Mouse (Mus musculus): ENCODE results near the gene Snrpf. TPM values are rescaled to one million over a fixed set of nuclear protein-coding genes. Genes with fewer than 3 reads are reported as not detected.

Snrpf gene
- polyA plus RNA-seq, 1 experiment from 2014 or later: 84.7 TPM

DNA sequence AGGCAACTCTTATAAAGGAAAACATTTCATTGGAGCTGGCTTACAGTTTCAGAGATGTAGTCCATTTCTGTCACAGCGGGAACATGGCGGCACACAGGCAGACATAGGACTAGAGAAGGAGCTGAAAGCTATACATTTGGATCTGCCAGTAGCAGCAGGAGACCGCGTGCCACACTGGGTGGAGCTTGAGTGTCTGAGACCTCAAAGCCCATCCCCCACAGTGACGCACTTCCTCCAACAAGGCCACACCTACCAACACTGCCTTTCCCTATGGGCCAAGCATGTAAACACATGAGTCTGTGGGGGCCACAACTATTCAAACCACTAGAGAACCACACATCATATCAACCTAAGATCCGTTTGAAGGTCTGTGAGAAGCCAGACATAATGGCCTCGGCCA lies 19.7 kb upstream of the Snrpf start:
- ATAC-seq (ENCODE audit: low FRiP score): no peak
- Histone ChIP-seq H3K27me3 (no peaks in the 10 kb centered on the region), H3K9me3 (no peaks in the 10 kb centered on the region), H3K36me3 (no peaks in the 10 kb centered on the region), H3K9ac (no peak overlapping the region), H3K4me3 (no peak overlapping the region), H3K27ac (no peak overlapping the region), H3K4me1 (replicated peaks) (0 out of 2 replicates have a peak, but pooled peaks cover 4% of the 10 kb centered on the region), H3K4me2 (no peak overlapping the region)
- 91% methylated on average over 7 of the region's 7 CpGs for WGBS

DNA sequence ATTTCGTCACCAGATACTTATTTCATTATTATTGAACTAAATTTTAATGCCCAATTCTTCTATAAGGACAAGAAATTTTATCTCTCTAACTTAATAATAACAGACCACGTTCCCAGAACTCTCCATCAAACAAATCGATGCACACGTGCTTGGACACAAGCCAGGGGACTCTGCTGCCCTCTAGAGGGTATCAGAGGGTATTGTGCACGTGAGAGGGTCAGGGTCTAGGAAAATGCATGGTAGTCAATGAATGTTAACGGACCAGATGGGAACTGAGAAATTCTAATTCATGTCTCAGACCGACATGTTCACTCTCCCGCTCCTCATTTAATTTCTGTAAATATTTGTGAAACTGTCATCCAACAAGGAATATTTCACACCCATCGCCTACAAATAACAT lies 18.5 kb upstream of the Snrpf start:
- ATAC-seq (ENCODE audit: low FRiP score): no peak
- H3K9me3 ChIP-seq: 0 out of 2 replicates have a peak, but pooled peaks cover 4% of the 10 kb centered on the region
- H3K4me1 ChIP-seq (replicated peaks): 0 out of 2 replicates have a peak, but pooled peaks cover 4% of the 10 kb centered on the region
- no peak overlapping the region for H3K4me3 ChIP-seq
- H3K27me3 ChIP-seq: no peaks in the 10 kb centered on the region
- H3K27ac ChIP-seq: no peak overlapping the region
- H3K4me2 ChIP-seq: no peak overlapping the region
- no peak overlapping the region for H3K9ac ChIP-seq
- H3K36me3 ChIP-seq: no peaks in the 10 kb centered on the region
- 55% methylated on average over 9 of the region's 9 CpGs for WGBS

DNA sequence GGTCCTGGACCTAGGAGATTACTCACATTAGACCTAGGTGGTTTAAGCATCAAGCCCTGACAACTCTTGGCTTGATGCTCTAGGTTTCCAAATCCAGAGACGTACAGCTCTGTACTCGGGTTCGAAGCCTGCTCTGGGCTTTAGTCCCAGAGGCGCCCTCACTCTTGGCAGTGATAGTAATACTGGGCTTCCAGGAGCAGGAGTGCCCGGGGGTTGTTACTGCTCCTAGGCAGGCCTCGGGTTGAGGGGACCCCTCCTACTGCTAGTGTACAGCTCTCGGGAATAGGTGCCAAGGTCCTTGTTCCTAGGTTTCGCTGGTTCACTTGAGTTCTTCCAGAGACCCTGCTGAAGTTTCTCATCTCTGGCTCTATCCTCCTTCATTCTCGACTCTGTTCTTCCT lies 16.8 kb upstream of the Snrpf start:
- Histone ChIP-seq H3K4me3 (no peak overlapping the region), H3K9me3 (0 out of 2 replicates have a peak, but pooled peaks cover 4% of the 10 kb centered on the region), H3K9ac (no peak overlapping the region), H3K36me3 (no peaks in the 10 kb centered on the region), H3K27me3 (no peaks in the 10 kb centered on the region), H3K4me2 (no peak overlapping the region), H3K4me1 (replicated peaks) (no peaks in the 10 kb centered on the region), H3K27ac (no peak overlapping the region)
- no peak for ATAC-seq (ENCODE audit: low FRiP score)
- WGBS: 91% methylated on average over 9 of the region's 9 CpGs

DNA sequence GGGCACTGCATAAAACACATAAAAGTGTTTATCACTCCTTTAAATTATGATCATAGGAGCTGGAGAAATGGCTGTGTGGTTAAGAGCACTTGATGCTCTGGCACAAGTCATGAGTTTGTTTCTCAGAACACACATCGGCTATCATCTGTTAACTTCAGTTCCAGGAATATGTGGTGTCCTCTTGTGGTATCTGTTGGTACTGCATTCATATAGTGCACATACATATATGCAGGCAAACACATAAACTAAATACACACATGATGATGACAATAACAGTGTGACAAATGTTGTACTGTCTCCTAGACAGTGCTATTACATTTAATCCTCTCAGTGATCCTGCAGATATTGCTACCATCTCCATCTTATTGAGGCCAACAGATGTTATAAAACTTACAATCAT lies 13.8 kb upstream of the Snrpf start:
- Histone ChIP-seq H3K36me3 (no peaks in the 10 kb centered on the region), H3K27ac (no peak overlapping the region), H3K4me2 (no peak overlapping the region), H3K4me3 (no peak overlapping the region), H3K9ac (no peak overlapping the region), H3K9me3 (0 out of 2 replicates have a peak, but pooled peaks cover 4% of the 10 kb centered on the region), H3K27me3 (no peaks in the 10 kb centered on the region), H3K4me1 (replicated peaks) (no peaks in the 10 kb centered on the region)
- no peak for ATAC-seq (ENCODE audit: low FRiP score)
- WGBS: 81% methylated on average over 1 of the region's 1 CpGs

GRCm38 (mm10) chr10:93602309-93602708 lies 12.8 kb upstream of the Snrpf start:
- WGBS: 78% methylated on average over 5 of the region's 5 CpGs
- Histone ChIP-seq H3K27ac (no peak overlapping the region), H3K4me2 (no peak overlapping the region), H3K36me3 (no peaks in the 10 kb centered on the region), H3K4me3 (no peak overlapping the region), H3K9ac (no peak overlapping the region), H3K27me3 (0 out of 2 replicates have a peak, but pooled peaks cover under 1% of the 10 kb centered on the region), H3K4me1 (replicated peaks) (no peaks in the 10 kb centered on the region), H3K9me3 (0 out of 2 replicates have a peak, but pooled peaks cover 4% of the 10 kb centered on the region)
- no peak for ATAC-seq (ENCODE audit: low FRiP score)

DNA sequence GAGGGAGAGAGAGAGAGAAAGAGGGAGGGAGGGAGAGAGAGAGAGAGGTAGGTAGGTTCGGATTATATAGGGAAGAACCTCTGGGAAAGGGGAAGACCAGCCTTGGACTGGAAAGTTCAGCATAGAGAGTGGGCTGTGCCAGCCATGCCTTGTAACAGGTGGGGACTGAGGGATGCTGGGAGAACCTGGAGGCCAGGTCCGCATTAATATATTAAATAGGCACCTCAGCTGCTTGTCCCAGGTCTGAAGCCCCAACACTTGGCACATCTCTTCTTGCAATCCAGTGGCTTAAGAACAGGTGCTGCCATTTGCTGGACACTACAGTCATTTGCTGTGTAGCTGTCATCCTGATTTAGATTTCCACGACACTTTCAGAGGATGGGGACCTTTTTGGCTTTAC lies 7.1 kb upstream of the Snrpf start:
- Histone ChIP-seq H3K9me3 (no peaks in the 10 kb centered on the region), H3K9ac (no peak overlapping the region), H3K27me3 (0 out of 2 replicates have a peak, but pooled peaks cover 2% of the 10 kb centered on the region), H3K4me1 (replicated peaks) (no peaks in the 10 kb centered on the region; the same call in 1 of the 2 replicates), H3K4me3 (no peak overlapping the region), H3K27ac (no peak overlapping the region), H3K4me2 (no peak overlapping the region), H3K36me3 (no peaks in the 10 kb centered on the region)
- ATAC-seq (ENCODE audit: low FRiP score): no peak
- 80% methylated on average over 3 of the region's 3 CpGs for WGBS

DNA sequence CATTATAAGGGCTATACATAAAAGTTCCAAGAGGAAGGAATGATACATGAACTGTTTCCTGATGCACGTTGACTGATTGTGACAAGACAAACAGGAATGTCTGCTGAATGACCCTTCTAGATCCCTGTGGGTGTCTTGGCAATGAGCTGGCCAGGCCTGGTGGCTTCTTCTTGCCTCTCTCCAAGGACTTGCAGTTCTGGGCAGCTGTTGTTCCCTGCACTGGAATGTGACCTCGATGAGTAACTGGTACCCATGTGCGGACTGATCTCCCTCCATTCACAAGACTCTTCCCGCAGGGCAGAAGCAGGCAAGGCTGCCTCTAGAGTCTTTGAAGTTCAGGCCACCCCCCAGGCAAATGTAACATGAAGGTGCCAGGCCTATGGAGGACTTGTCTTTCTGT lies 6.3 kb upstream of the Snrpf start:
- ATAC-seq (ENCODE audit: low FRiP score): no peak
- no peak overlapping the region for H3K9ac ChIP-seq
- H3K4me2 ChIP-seq: no peak overlapping the region
- no peaks in the 10 kb centered on the region for H3K9me3 ChIP-seq
- peaks cover 6% of the 10 kb centered on the region; the same call in 1 of the 2 replicates for H3K27me3 ChIP-seq
- no peaks in the 10 kb centered on the region; the same call in 1 of the 2 replicates for H3K4me1 ChIP-seq (replicated peaks)
- H3K4me3 ChIP-seq: no peak overlapping the region
- no peak overlapping the region for H3K27ac ChIP-seq
- H3K36me3 ChIP-seq: no peaks in the 10 kb centered on the region
- WGBS: 77% methylated on average over 4 of the region's 4 CpGs

DNA sequence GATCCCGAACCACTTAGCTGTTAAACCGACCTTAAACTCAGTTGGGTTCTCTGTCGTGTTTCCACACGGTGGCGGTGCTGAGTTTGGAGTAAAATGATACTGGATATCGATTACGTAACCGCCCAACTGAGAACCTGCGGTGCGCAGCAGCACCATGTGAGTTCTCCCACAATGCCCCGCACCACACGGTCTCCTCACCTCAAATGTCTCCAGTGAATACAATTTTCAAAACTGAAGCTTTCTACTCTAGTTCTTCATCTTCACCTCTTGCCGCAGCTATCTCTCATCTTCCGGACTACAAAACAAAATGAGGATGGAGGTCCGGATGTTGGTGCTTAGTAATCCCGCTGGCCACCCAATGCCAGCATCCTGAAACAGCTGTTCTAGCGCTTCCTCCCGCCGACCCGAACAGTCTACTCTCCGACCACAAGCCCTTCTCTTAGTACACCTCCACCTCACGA lies 4.5 kb upstream of the Snrpf start:
- peak; percentile 79 for ATAC-seq (ENCODE audit: low FRiP score)
- H3K9ac ChIP-seq: peak overlapping the region; percentile 75
- peak overlapping the region; percentile 74 for H3K4me2 ChIP-seq
- no peaks in the 10 kb centered on the region for H3K36me3 ChIP-seq
- peaks cover 6% of the 10 kb centered on the region; the same call in 1 of the 2 replicates for H3K27me3 ChIP-seq
- no peaks in the 10 kb centered on the region for H3K9me3 ChIP-seq
- H3K4me1 ChIP-seq (replicated peaks): peaks cover 2% of the 10 kb centered on the region; the same call in 1 of the 2 replicates
- H3K4me3 ChIP-seq: peak overlapping the region; percentile 46
- 2% methylated on average over 22 of the region's 22 CpGs for WGBS
- no peak overlapping the region for H3K27ac ChIP-seq

- no peaks in the 10 kb centered on the region for H3K9me3 ChIP-seq
- H3K4me3 ChIP-seq: no peak overlapping the region
- no peak overlapping the region for H3K27ac ChIP-seq
- H3K27me3 ChIP-seq: peaks cover 6% of the 10 kb centered on the region; the same call in 1 of the 2 replicates
- no peak for ATAC-seq (ENCODE audit: low FRiP score)
- 60% methylated on average over 12 of the region's 12 CpGs for WGBS
- no peaks in the 10 kb centered on the region for H3K36me3 ChIP-seq
- H3K4me2 ChIP-seq: no peak overlapping the region
- H3K9ac ChIP-seq: no peak overlapping the region
- peaks cover 16% of the 10 kb centered on the region for H3K4me1 ChIP-seq (replicated peaks)
Measured at GRCm38 (mm10) chr10:93592456-93592855, 3.0 kb upstream of the Snrpf start.

- ATAC-seq (ENCODE audit: low FRiP score): peak; percentile 25
- Histone ChIP-seq H3K36me3 (peaks cover 12% of the 10 kb centered on the region), H3K4me2 (peak overlapping the region; percentile 96), H3K9ac (peak overlapping the region; percentile 91), H3K4me3 (peak overlapping the region; percentile 80), H3K27ac (peak overlapping the region; percentile 88), H3K4me1 (replicated peaks) (peaks cover 20% of the 10 kb centered on the region), H3K9me3 (no peaks in the 10 kb centered on the region), H3K27me3 (peaks cover 3% of the 10 kb centered on the region; the same call in 1 of the 2 replicates)
- WGBS: 2% methylated on average over 11 of the region's 11 CpGs
Measured at GRCm38 (mm10) chr10:93588796-93589195, 710 bp downstream of the Snrpf start.

GRCm38 (mm10) chr10:93577271-93577886 lies 12.1 kb downstream of the Snrpf start:
- no peak overlapping the region for H3K9ac ChIP-seq
- no peak for ATAC-seq (ENCODE audit: low FRiP score)
- no peaks in the 10 kb centered on the region for H3K9me3 ChIP-seq
- H3K36me3 ChIP-seq: peaks cover 11% of the 10 kb centered on the region
- 69% methylated on average over 13 of the region's 13 CpGs for WGBS
- H3K4me3 ChIP-seq: no peak overlapping the region
- no peaks in the 10 kb centered on the region for H3K27me3 ChIP-seq
- H3K4me2 ChIP-seq: no peak overlapping the region
- H3K27ac ChIP-seq: no peak overlapping the region
- no peaks in the 10 kb centered on the region for H3K4me1 ChIP-seq (replicated peaks)

GRCm38 (mm10) chr10:93575960-93576359 lies 13.5 kb downstream of the Snrpf start:
- 93% methylated on average over 8 of the region's 8 CpGs for WGBS
- H3K27ac ChIP-seq: no peak overlapping the region
- H3K4me2 ChIP-seq: no peak overlapping the region
- 0 out of 2 replicates have a peak, but pooled peaks cover 2% of the 10 kb centered on the region for H3K36me3 ChIP-seq
- no peaks in the 10 kb centered on the region for H3K4me1 ChIP-seq (replicated peaks)
- H3K9ac ChIP-seq: no peak overlapping the region
- H3K9me3 ChIP-seq: no peaks in the 10 kb centered on the region
- no peak overlapping the region for H3K4me3 ChIP-seq
- ATAC-seq (ENCODE audit: low FRiP score): no peak
- H3K27me3 ChIP-seq: no peaks in the 10 kb centered on the region

DNA sequence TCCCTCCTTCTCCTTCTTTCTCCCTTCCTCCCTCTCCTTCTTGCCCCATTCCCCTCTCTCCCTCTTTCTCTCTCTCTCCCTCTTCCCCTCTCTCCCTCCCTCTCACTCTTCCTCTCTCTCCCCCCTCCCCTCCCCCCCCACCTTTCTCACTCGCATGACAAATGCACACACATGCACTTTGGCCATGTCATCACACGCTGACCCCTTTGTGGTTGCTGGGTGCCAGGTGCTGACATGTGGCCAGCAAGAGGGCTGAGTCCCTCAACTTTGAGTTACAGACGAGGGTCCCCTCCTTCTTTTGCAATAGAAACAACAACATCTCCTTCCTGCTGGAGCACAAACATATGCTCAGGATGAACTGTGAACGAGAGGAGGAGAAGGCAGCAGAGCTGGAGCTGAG lies 14.5 kb downstream of the Snrpf start:
- H3K4me3 ChIP-seq: no peak overlapping the region
- no peak overlapping the region for H3K4me2 ChIP-seq
- H3K36me3 ChIP-seq: 0 out of 2 replicates have a peak, but pooled peaks cover 2% of the 10 kb centered on the region
- ATAC-seq (ENCODE audit: low FRiP score): no peak
- no peaks in the 10 kb centered on the region for H3K27me3 ChIP-seq
- no peak overlapping the region for H3K9ac ChIP-seq
- H3K27ac ChIP-seq: no peak overlapping the region
- 73% methylated on average over 4 of the region's 4 CpGs for WGBS
- no peaks in the 10 kb centered on the region for H3K4me1 ChIP-seq (replicated peaks)
- H3K9me3 ChIP-seq: no peaks in the 10 kb centered on the region
